Mouse (Mus musculus): ENCODE measurements around the gene Usp7. TPM values are rescaled to one million over a fixed set of nuclear protein-coding genes. Genes with fewer than 3 reads are reported as not detected.
A peak's percentile ranks its signal among the peaks of the same experiment; 100 is the strongest.

Usp7 gene
- polyA plus RNA-seq, 1 experiment from 2014 or later: 16.9 TPM

DNA sequence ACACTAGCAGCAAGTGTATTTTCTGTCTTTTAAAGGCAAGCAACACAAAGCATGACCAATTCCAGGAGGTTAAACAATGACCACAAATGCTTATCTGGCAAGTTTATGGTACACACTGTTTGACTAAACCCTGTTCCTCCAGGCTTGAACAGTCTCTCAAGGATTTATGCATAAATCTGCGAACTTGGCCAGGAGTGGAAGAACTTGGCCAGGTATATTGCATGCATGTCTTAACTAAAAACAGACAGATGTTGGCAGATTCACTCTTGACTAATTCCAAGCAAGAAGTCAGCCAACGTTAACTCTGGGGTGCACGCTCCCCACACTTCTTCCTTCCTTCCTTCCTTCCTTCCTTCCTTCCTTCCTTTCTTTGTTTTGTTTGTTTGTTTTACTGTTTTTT is 112.3 kb downstream of the Usp7 start:
- ATAC-seq (replicated peaks; ENCODE audit: extremely low read depth, insufficient read depth, low FRiP score): no peak
- Histone ChIP-seq H3K9me3 (replicated peaks; ENCODE audit: control insufficient read depth, low read length) (no peaks in the 10 kb centered on the region), H3K27ac (ENCODE audit: low read length) (no peak overlapping the region), H3K4me1 (ENCODE audit: control insufficient read depth, insufficient read depth, low read length) (no peaks in the 10 kb centered on the region), H3K27me3 (ENCODE audit: control insufficient read depth, insufficient read depth, low read length) (no peaks in the 10 kb centered on the region), H3K4me2 (ENCODE audit: low read depth, low read length) (no peak overlapping the region), H3K36me3 (ENCODE audit: control insufficient read depth, insufficient read depth) (no peaks in the 10 kb centered on the region), H3K4me3 (ENCODE audit: low read length) (no peak overlapping the region), H3K9ac (ENCODE audit: low read length) (no peak overlapping the region)
- 68% methylated on average over 3 of the region's 3 CpGs for WGBS

GRCm38 (mm10) chr16:8678676-8679075 is 113.4 kb downstream of the Usp7 start:
- ATAC-seq (replicated peaks; ENCODE audit: extremely low read depth, insufficient read depth, low FRiP score): no peak
- 78% methylated on average over 4 of the region's 4 CpGs for WGBS

DNA sequence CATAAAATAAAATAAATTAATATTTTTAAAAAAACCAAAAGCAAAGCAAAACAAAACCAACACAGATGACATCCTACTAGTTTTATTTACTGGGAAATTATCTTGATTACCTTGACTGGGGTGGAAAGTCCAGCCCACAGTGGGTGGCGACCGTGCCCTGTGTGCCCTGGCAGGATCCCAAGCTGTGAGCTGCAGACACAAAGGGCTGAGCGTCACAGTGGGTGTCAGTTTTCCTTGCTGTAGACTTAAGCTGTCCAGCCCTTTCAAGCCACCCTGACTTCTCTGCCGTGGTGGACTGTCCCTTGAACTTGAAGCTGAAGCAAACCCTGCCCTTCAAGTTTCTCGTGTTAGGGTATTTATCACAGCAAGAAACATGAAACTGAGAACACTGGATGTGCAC is 114.1 kb downstream of the Usp7 start:
- H3K4me3 ChIP-seq (ENCODE audit: low read length): no peak overlapping the region
- ATAC-seq (replicated peaks; ENCODE audit: extremely low read depth, insufficient read depth, low FRiP score): no peak
- no peaks in the 10 kb centered on the region for H3K36me3 ChIP-seq (ENCODE audit: control insufficient read depth, insufficient read depth)
- no peaks in the 10 kb centered on the region for H3K27me3 ChIP-seq (ENCODE audit: control insufficient read depth, insufficient read depth, low read length)
- no peaks in the 10 kb centered on the region for H3K9me3 ChIP-seq (replicated peaks; ENCODE audit: control insufficient read depth, low read length)
- H3K9ac ChIP-seq (ENCODE audit: low read length): no peak overlapping the region
- H3K27ac ChIP-seq (ENCODE audit: low read length): no peak overlapping the region
- 50% methylated on average over 5 of the region's 5 CpGs for WGBS
- H3K4me1 ChIP-seq (ENCODE audit: control insufficient read depth, insufficient read depth, low read length): no peaks in the 10 kb centered on the region
- no peak overlapping the region for H3K4me2 ChIP-seq (ENCODE audit: low read depth, low read length)

More at GRCm38 (mm10) chr16:8678676-8679075, 113.4 kb downstream of the Usp7 start:
- H3K9me3 ChIP-seq (replicated peaks; ENCODE audit: control insufficient read depth, low read length): no peaks in the 10 kb centered on the region
- no peak overlapping the region for H3K27ac ChIP-seq (ENCODE audit: low read length)
- no peaks in the 10 kb centered on the region for H3K36me3 ChIP-seq (ENCODE audit: control insufficient read depth, insufficient read depth)
- H3K27me3 ChIP-seq (ENCODE audit: control insufficient read depth, insufficient read depth, low read length): no peaks in the 10 kb centered on the region
- no peak overlapping the region for H3K4me3 ChIP-seq (ENCODE audit: low read length)
- no peaks in the 10 kb centered on the region for H3K4me1 ChIP-seq (ENCODE audit: control insufficient read depth, insufficient read depth, low read length)
- no peak overlapping the region for H3K9ac ChIP-seq (ENCODE audit: low read length)
- no peak overlapping the region for H3K4me2 ChIP-seq (ENCODE audit: low read depth, low read length)

DNA sequence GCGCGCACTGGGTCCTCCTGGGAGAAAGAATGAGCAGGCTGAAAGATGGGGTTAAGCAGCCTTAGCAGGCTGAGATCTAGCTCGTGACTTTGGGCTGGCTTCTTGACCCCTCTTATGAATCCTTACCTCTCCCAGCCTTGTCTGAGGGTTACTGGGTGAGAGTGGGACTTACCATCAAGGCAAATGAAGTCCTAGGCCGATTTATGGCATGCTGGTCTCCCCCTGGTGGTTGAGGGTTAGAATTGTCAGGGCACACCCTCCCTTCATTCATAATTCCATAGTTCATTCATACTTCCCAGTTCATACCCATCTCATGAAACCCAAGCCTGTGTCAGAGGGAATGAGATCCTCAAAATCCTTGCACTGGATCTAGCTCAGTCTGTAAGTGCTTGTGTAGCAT is 115.3 kb downstream of the Usp7 start:
- Histone ChIP-seq H3K27ac (ENCODE audit: low read length) (no peak overlapping the region), H3K27me3 (ENCODE audit: control insufficient read depth, insufficient read depth, low read length) (no peaks in the 10 kb centered on the region), H3K4me2 (ENCODE audit: low read depth, low read length) (no peak overlapping the region), H3K36me3 (ENCODE audit: control insufficient read depth, insufficient read depth) (no peaks in the 10 kb centered on the region), H3K4me3 (ENCODE audit: low read length) (no peak overlapping the region), H3K4me1 (ENCODE audit: control insufficient read depth, insufficient read depth, low read length) (no peaks in the 10 kb centered on the region; the same call in 1 of the 2 replicates), H3K9me3 (replicated peaks; ENCODE audit: control insufficient read depth, low read length) (no peaks in the 10 kb centered on the region), H3K9ac (ENCODE audit: low read length) (no peak overlapping the region)
- 51% methylated on average over 4 of the region's 4 CpGs for WGBS
- no peak for ATAC-seq (replicated peaks; ENCODE audit: extremely low read depth, insufficient read depth, low FRiP score)

GRCm38 (mm10) chr16:8676228-8676627 is 115.9 kb downstream of the Usp7 start:
- H3K9ac ChIP-seq (ENCODE audit: low read length): no peak overlapping the region
- no peak for ATAC-seq (replicated peaks; ENCODE audit: extremely low read depth, insufficient read depth, low FRiP score)
- H3K4me3 ChIP-seq (ENCODE audit: low read length): no peak overlapping the region
- no peak overlapping the region for H3K27ac ChIP-seq (ENCODE audit: low read length)
- no peak overlapping the region for H3K4me2 ChIP-seq (ENCODE audit: low read depth, low read length)
- 69% methylated on average over 2 of the region's 2 CpGs for WGBS
- no peaks in the 10 kb centered on the region for H3K36me3 ChIP-seq (ENCODE audit: control insufficient read depth, insufficient read depth)
- no peaks in the 10 kb centered on the region for H3K9me3 ChIP-seq (replicated peaks; ENCODE audit: control insufficient read depth, low read length)
- no peaks in the 10 kb centered on the region for H3K27me3 ChIP-seq (ENCODE audit: control insufficient read depth, insufficient read depth, low read length)
- H3K4me1 ChIP-seq (ENCODE audit: control insufficient read depth, insufficient read depth, low read length): peaks cover under 1% of the 10 kb centered on the region; the same call in 1 of the 2 replicates

- WGBS: 76% methylated on average over 8 of the region's 8 CpGs
These were observed 116.5 kb downstream of the Usp7 start for GRCm38 (mm10) chr16:8675559-8675958.

DNA sequence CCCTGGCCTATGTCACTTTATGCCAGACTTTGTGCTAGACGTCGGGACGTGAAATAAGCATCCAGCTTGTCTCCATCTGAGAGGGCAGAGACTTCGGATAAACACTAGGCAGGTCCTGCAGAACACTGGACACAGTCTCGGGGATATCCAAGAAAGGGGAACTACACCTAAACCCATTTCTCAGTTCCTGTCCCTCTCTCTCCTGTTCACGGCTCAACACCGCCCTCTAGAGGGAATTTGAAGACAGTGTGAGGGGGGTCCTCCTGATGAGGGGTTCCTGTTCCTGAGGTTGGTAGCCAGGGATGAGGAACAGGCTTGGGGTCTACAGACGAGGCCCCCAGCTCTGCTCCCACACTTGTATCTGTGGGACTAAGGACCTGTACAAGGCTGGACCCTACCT is 117.9 kb downstream of the Usp7 start:
- H3K4me1 ChIP-seq (ENCODE audit: control insufficient read depth, insufficient read depth, low read length): peaks cover 21% of the 10 kb centered on the region
- peak overlapping the region; percentile 17; the same call in 1 of the 2 replicates for H3K4me2 ChIP-seq (ENCODE audit: low read depth, low read length)
- H3K27me3 ChIP-seq (ENCODE audit: control insufficient read depth, insufficient read depth, low read length): no peaks in the 10 kb centered on the region
- WGBS: 5% methylated on average over 8 of the region's 8 CpGs
- no peaks in the 10 kb centered on the region for H3K36me3 ChIP-seq (ENCODE audit: control insufficient read depth, insufficient read depth)
- no peaks in the 10 kb centered on the region for H3K9me3 ChIP-seq (replicated peaks; ENCODE audit: control insufficient read depth, low read length)
- H3K27ac ChIP-seq (ENCODE audit: low read length): no peak overlapping the region
- no peak overlapping the region for H3K9ac ChIP-seq (ENCODE audit: low read length)
- ATAC-seq (replicated peaks; ENCODE audit: extremely low read depth, insufficient read depth, low FRiP score): no peak
- H3K4me3 ChIP-seq (ENCODE audit: low read length): no peak overlapping the region

More at GRCm38 (mm10) chr16:8675559-8675958, 116.5 kb downstream of the Usp7 start:
- Histone ChIP-seq H3K9me3 (replicated peaks; ENCODE audit: control insufficient read depth, low read length) (no peaks in the 10 kb centered on the region), H3K27me3 (ENCODE audit: control insufficient read depth, insufficient read depth, low read length) (no peaks in the 10 kb centered on the region), H3K27ac (ENCODE audit: low read length) (no peak overlapping the region), H3K4me1 (ENCODE audit: control insufficient read depth, insufficient read depth, low read length) (peaks cover 7% of the 10 kb centered on the region), H3K9ac (ENCODE audit: low read length) (no peak overlapping the region), H3K4me2 (ENCODE audit: low read depth, low read length) (no peak overlapping the region), H3K36me3 (ENCODE audit: control insufficient read depth, insufficient read depth) (no peaks in the 10 kb centered on the region), H3K4me3 (ENCODE audit: low read length) (no peak overlapping the region)
- ATAC-seq (replicated peaks; ENCODE audit: extremely low read depth, insufficient read depth, low FRiP score): no peak

DNA sequence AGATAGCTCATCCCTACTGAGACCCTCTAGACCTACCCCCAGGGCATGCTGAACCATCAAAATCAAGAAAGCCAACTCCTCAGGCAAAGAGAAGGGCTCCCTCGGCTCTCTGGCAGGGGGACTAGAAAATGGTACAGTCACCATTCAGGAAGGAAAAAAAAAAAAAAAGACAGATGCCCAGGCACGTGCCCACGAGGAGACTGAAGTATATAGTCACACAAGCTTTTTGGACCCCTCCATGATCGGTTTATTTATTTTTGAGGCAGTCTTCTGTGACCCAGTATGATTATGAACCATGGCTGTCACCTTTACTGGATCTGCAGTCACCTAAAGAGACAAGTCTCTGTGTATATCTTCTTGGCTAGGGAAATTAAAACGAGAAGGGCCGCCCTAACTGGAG is 118.8 kb downstream of the Usp7 start:
- WGBS: 65% methylated on average over 6 of the region's 6 CpGs
- ATAC-seq (replicated peaks; ENCODE audit: extremely low read depth, insufficient read depth, low FRiP score): no peak
- H3K27me3 ChIP-seq (ENCODE audit: control insufficient read depth, insufficient read depth, low read length): no peaks in the 10 kb centered on the region
- no peak overlapping the region for H3K9ac ChIP-seq (ENCODE audit: low read length)
- no peak overlapping the region for H3K27ac ChIP-seq (ENCODE audit: low read length)
- H3K4me2 ChIP-seq (ENCODE audit: low read depth, low read length): no peak overlapping the region
- H3K36me3 ChIP-seq (ENCODE audit: control insufficient read depth, insufficient read depth): no peaks in the 10 kb centered on the region
- H3K4me3 ChIP-seq (ENCODE audit: low read length): no peak overlapping the region
- H3K9me3 ChIP-seq (replicated peaks; ENCODE audit: control insufficient read depth, low read length): no peaks in the 10 kb centered on the region
- H3K4me1 ChIP-seq (ENCODE audit: control insufficient read depth, insufficient read depth, low read length): peaks cover 29% of the 10 kb centered on the region

GRCm38 (mm10) chr16:8672811-8673210 is 119.3 kb downstream of the Usp7 start:
- H3K4me3 ChIP-seq (ENCODE audit: low read length): no peak overlapping the region
- H3K4me1 ChIP-seq (ENCODE audit: control insufficient read depth, insufficient read depth, low read length): peaks cover 35% of the 10 kb centered on the region
- H3K9me3 ChIP-seq (replicated peaks; ENCODE audit: control insufficient read depth, low read length): no peaks in the 10 kb centered on the region
- no peak overlapping the region for H3K27ac ChIP-seq (ENCODE audit: low read length)
- no peak overlapping the region for H3K4me2 ChIP-seq (ENCODE audit: low read depth, low read length)
- H3K36me3 ChIP-seq (ENCODE audit: control insufficient read depth, insufficient read depth): no peaks in the 10 kb centered on the region
- H3K9ac ChIP-seq (ENCODE audit: low read length): no peak overlapping the region
- ATAC-seq (replicated peaks; ENCODE audit: extremely low read depth, insufficient read depth, low FRiP score): no peak
- H3K27me3 ChIP-seq (ENCODE audit: control insufficient read depth, insufficient read depth, low read length): no peaks in the 10 kb centered on the region

DNA sequence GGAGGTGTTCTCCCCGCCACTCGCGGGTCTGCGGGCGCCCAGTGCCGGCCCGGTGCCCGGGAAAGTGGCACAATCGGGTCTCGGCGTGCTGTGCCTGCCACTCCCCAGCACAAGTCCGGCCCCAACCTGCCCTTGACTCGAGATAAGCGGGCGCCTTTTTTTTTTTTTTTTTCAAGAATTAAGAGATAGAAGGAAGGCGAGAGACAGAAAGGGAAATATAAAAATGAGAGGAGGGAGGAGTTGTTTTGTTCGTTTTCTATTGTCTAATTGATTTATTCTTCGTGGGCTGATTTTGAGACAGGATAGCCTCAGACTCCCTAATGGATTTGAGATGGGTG is 119.8 kb downstream of the Usp7 start:
- H3K27me3 ChIP-seq (ENCODE audit: control insufficient read depth, insufficient read depth, low read length): no peaks in the 10 kb centered on the region
- H3K4me1 ChIP-seq (ENCODE audit: control insufficient read depth, insufficient read depth, low read length): peaks cover 39% of the 10 kb centered on the region

More for the DNA sequence above, 119.8 kb downstream of the Usp7 start:
- under 1% methylated on average over 18 of the region's 18 CpGs for WGBS
- Histone ChIP-seq H3K4me3 (ENCODE audit: low read length) (peak overlapping the region; percentile 86), H3K4me2 (ENCODE audit: low read depth, low read length) (peak overlapping the region; percentile 94), H3K36me3 (ENCODE audit: control insufficient read depth, insufficient read depth) (no peaks in the 10 kb centered on the region), H3K27ac (ENCODE audit: low read length) (no peak overlapping the region), H3K9ac (ENCODE audit: low read length) (peak overlapping the region; percentile 82), H3K9me3 (replicated peaks; ENCODE audit: control insufficient read depth, low read length) (no peaks in the 10 kb centered on the region)
- no peak for ATAC-seq (replicated peaks; ENCODE audit: extremely low read depth, insufficient read depth, low FRiP score)
